Mouse (Mus musculus) liver, embryonic 14.5 days (tissue): ENCODE measurements around the gene Bpifa2.

ENCODE experiments used
- CTCF ChIP-seq: IDR thresholded peaks from 2 replicates; pipeline ENCODE4 v1.5.1; 2016; ENCODE audit warnings: antibody characterized with exemption, low read depth, control low read depth
- EP300 ChIP-seq: IDR thresholded peaks from 2 replicates; pipeline ENCODE4 v1.6.1; 2016; ENCODE audit warnings: antibody characterized with exemption, low read depth

- no peak for TF ChIP-seq CTCF
- no peak for TF ChIP-seq EP300
Observed at GRCm38 (mm10) chr2:154058690-154059089, 50.6 kb downstream of the Bpifa2 start.
